Mouse (Mus musculus) heart, embryonic 14.5 days (tissue): Measurements from ENCODE around the gene Vmn1r213. TPM values are rescaled to one million over a fixed set of nuclear protein-coding genes. Genes with fewer than 3 reads are reported as not detected.

Experiments
- ATAC-seq: fragments of 200-750 bp; cut with Nextera tagmentation; 2 replicates; pipeline ENCODE4 v1.8.0; 2017; ENCODE audit warnings: low read depth, moderate TSS enrichment; ENCODE audit not compliant: insufficient number of reproducible peaks, insufficient read depth, low FRiP score
- H3K27ac ChIP-seq, 2 experiments: fragments of 200-500 bp in 1 of 2; fragments of 300-500 bp in 1 of 2; sonication (generic) in 1 of 2; replicated peaks in 1 of 2; 2 replicates each; pipeline ENCODE4 v1.5.1; 2012 to 2014; ENCODE audit warnings: low read depth in 2 of 2, low read length in 2 of 2, control low read depth in 1 of 2, mild to moderate bottlenecking in 1 of 2, mixed read lengths in 1 of 2; ENCODE audit not compliant: control insufficient read depth in 1 of 2, insufficient read depth in 1 of 2
- H3K27me3 ChIP-seq: fragments of 300-500 bp; sonication (generic); 2 replicates; pipeline ENCODE4 v1.6.1; 2014; ENCODE audit warnings: mild to moderate bottlenecking, low read length, control low read depth; ENCODE audit not compliant: control insufficient read depth, insufficient read depth
- H3K36me3 ChIP-seq: fragments of 300-500 bp; sonication (generic); 2 replicates; pipeline ENCODE4 v1.6.1; 2014; ENCODE audit warnings: mild to moderate bottlenecking, control low read depth, low read length, mixed read lengths; ENCODE audit not compliant: control insufficient read depth, insufficient read depth
- H3K4me1 ChIP-seq, 2 experiments: fragments of 200-500 bp in 1 of 2; fragments of 300-500 bp in 1 of 2; sonication (generic) in 1 of 2; 2 replicates each; pipeline ENCODE4 v1.6.1; 2012 to 2014; ENCODE audit warnings: low read length in 2 of 2, control low read depth in 1 of 2, mixed read lengths in 1 of 2; ENCODE audit not compliant: control insufficient read depth in 2 of 2, insufficient read depth in 2 of 2
- H3K4me2 ChIP-seq: fragments of 300-500 bp; sonication (generic); 2 replicates; pipeline ENCODE4 v1.6.1; 2014; ENCODE audit warnings: mild to moderate bottlenecking, low read length
- H3K4me3 ChIP-seq, 2 experiments: fragments of 200-500 bp in 1 of 2; fragments of 300-500 bp in 1 of 2; sonication (generic) in 1 of 2; 2 replicates each; pipeline ENCODE4 v1.5.1; 2012 to 2014; ENCODE audit warnings: low read length in 2 of 2, mild to moderate bottlenecking in 2 of 2, control low read depth in 1 of 2, low read depth in 1 of 2, moderate library complexity in 1 of 2; ENCODE audit not compliant: control insufficient read depth in 1 of 2, insufficient read depth in 1 of 2
- H3K9ac ChIP-seq: fragments of 300-500 bp; sonication (generic); 2 replicates; pipeline ENCODE4 v1.6.1; 2014; ENCODE audit warnings: mild to moderate bottlenecking, low read length
- H3K9me3 ChIP-seq: fragments of 300-500 bp; sonication (generic); 2 replicates; pipeline ENCODE4 v1.6.1; 2016; ENCODE audit warnings: low read length, control low read depth; ENCODE audit not compliant: control insufficient read depth
- WGBS: fragments of 180-500 bp; shearing (Covaris S2); extraction: QIAGEN DNeasy Blood & Tissue Kit; methylation state at CpG from one replicate; pipeline ENCODE4 v1.1.7; 2014; 5-methylcytosine and 5-hydroxymethylcytosine counted together
- polyA plus RNA-seq: library from polyadenylated mRNA; unstranded; fragments of >200 nt; fragmentation: Nextera tagmentation; extraction: Ambion mirVana; gene quantifications from 2 replicates; pipeline ENCODE4 v1.2.1, GENCODE M21; 2014

The Vmn1r213 gene
- polyA plus RNA-seq: not detected in 2 replicates

- no peak within 1 kb of the TSS for H3K27ac ChIP-seq
- 59% methylated on average over 1 of the region's 1 CpGs for WGBS
- no peak for ATAC-seq
These were observed at the start of gene Vmn1r213 for GRCm38 (mm10) chr13:23007356-23007755. TSS of gene Vmn1r213 (plus strand) at chr13:23007656.

GRCm38 (mm10) chr13:22990214-22990891, 17.1 kb upstream of the Vmn1r213 start:
- ATAC-seq: no peak
- 83% methylated on average over 11 of the region's 11 CpGs for WGBS

More at GRCm38 (mm10) chr13:23007356-23007755, at the start of gene Vmn1r213:
- Histone ChIP-seq H3K27me3 (no peaks in the 10 kb centered on the region), H3K9ac (no peak within 1 kb of the TSS), H3K9me3 (no peaks in the 10 kb centered on the region), H3K4me3 (no peak within 1 kb of the TSS), H3K4me2 (no peak within 1 kb of the TSS), H3K36me3 (no peaks in the 10 kb centered on the region), H3K4me1 (no peaks in the 10 kb centered on the region)

GRCm38 (mm10) chr13:22992178-22992700, 15.2 kb upstream of the Vmn1r213 start:
- WGBS: 52% methylated on average over 1 of the region's 1 CpGs
- H3K9me3 ChIP-seq: peaks cover 3% of the 10 kb centered on the region; the same call in 1 of the 2 replicates
- no peak overlapping the region for H3K27ac ChIP-seq
- no peak overlapping the region for H3K9ac ChIP-seq
- no peaks in the 10 kb centered on the region for H3K36me3 ChIP-seq
- no peak for ATAC-seq
- no peak overlapping the region for H3K4me2 ChIP-seq
- no peak overlapping the region for H3K4me3 ChIP-seq
- H3K4me1 ChIP-seq: no peaks in the 10 kb centered on the region
- no peaks in the 10 kb centered on the region for H3K27me3 ChIP-seq

More at GRCm38 (mm10) chr13:22990214-22990891, 17.1 kb upstream of the Vmn1r213 start:
- Histone ChIP-seq H3K27ac (no peak overlapping the region), H3K4me1 (no peaks in the 10 kb centered on the region), H3K27me3 (no peaks in the 10 kb centered on the region), H3K36me3 (no peaks in the 10 kb centered on the region), H3K9me3 (0 out of 2 replicates have a peak, but pooled peaks cover 2% of the 10 kb centered on the region), H3K9ac (no peak overlapping the region), H3K4me3 (no peak overlapping the region), H3K4me2 (no peak overlapping the region)

- ATAC-seq: no peak
- Histone ChIP-seq H3K4me2 (no peak overlapping the region), H3K27ac (no peak overlapping the region), H3K4me3 (no peak overlapping the region), H3K9me3 (peaks cover 6% of the 10 kb centered on the region; the same call in 1 of the 2 replicates), H3K4me1 (no peaks in the 10 kb centered on the region), H3K36me3 (no peaks in the 10 kb centered on the region), H3K9ac (no peak overlapping the region), H3K27me3 (no peaks in the 10 kb centered on the region)
- 61% methylated on average over 2 of the region's 2 CpGs for WGBS
These were observed 14.7 kb upstream of the Vmn1r213 start for GRCm38 (mm10) chr13:22992721-22993120.

- no peaks in the 10 kb centered on the region for H3K36me3 ChIP-seq
- no peaks in the 10 kb centered on the region for H3K9me3 ChIP-seq
- no peaks in the 10 kb centered on the region for H3K27me3 ChIP-seq
- H3K27ac ChIP-seq: no peak overlapping the region
- no peak overlapping the region for H3K9ac ChIP-seq
- no peak overlapping the region for H3K4me2 ChIP-seq
- H3K4me1 ChIP-seq: no peaks in the 10 kb centered on the region
- H3K4me3 ChIP-seq: no peak overlapping the region
- no peak for ATAC-seq
These were observed 10.7 kb downstream of the Vmn1r213 start for GRCm38 (mm10) chr13:23018158-23018557.

- ATAC-seq: no peak
- Histone ChIP-seq H3K27me3 (no peaks in the 10 kb centered on the region), H3K4me2 (no peak overlapping the region), H3K4me3 (no peak overlapping the region), H3K9ac (no peak overlapping the region), H3K9me3 (no peaks in the 10 kb centered on the region), H3K27ac (no peak overlapping the region), H3K4me1 (no peaks in the 10 kb centered on the region), H3K36me3 (no peaks in the 10 kb centered on the region)
These were observed 17.4 kb downstream of the Vmn1r213 start for GRCm38 (mm10) chr13:23024812-23025211.

GRCm38 (mm10) chr13:23030118-23030517, 22.7 kb downstream of the Vmn1r213 start, which contains the start of gene Vmn1r214:
TSS of gene Vmn1r214 (plus strand) at chr13:23030418.
- H3K9ac ChIP-seq: no peak within 1 kb of the TSS
- no peaks in the 10 kb centered on the region for H3K27me3 ChIP-seq
- no peaks in the 10 kb centered on the region for H3K36me3 ChIP-seq
- no peaks in the 10 kb centered on the region for H3K4me1 ChIP-seq
- H3K4me3 ChIP-seq: no peak within 1 kb of the TSS
- H3K4me2 ChIP-seq: no peak within 1 kb of the TSS
- H3K9me3 ChIP-seq: no peaks in the 10 kb centered on the region
- no peak within 1 kb of the TSS for H3K27ac ChIP-seq
- ATAC-seq: no peak
- WGBS: 79% methylated on average over 3 of the region's 3 CpGs
